15 mouse cellular contexts compared by ENCODE assay signal in genomic region chr16:58536076-58536475, GRCm38 (mm10).
"Had no signal": no experiment of that assay in that cellular context is flagged by ENCODE, and none has a peak within 500 bp of the region (broad histone marks: within the 10 kb centered on the region; RNA-seq: fewer than 3 reads in every experiment).

No protein-coding gene starts in this region.

- H3K27ac ChIP-seq: macrophage; midbrain, embryonic 13.5 days; midbrain, embryonic 15.5 days; neural tube, embryonic 12.5 days; stomach, embryonic 15.5 days; stomach, postnatal 0 days had no signal

- H3K4me1 ChIP-seq: midbrain, embryonic 15.5 days; neural tube, embryonic 12.5 days; stomach, embryonic 15.5 days had no signal

- H3K9me3 ChIP-seq: megakaryocyte, embryonic 14.5 days; midbrain, embryonic 13.5 days; midbrain, embryonic 15.5 days; neural tube, embryonic 12.5 days; stomach, embryonic 15.5 days had no signal

- H3K36me3 ChIP-seq: midbrain, embryonic 13.5 days; midbrain, embryonic 15.5 days; neural tube, embryonic 12.5 days; stomach, embryonic 15.5 days had no signal

- H3K4me3 ChIP-seq: megakaryocyte, embryonic 14.5 days; midbrain, embryonic 13.5 days; midbrain, embryonic 15.5 days; neural tube, embryonic 12.5 days; stomach, embryonic 15.5 days had no signal

- H3K9ac ChIP-seq: lung, embryonic 14.5 days; midbrain, embryonic 13.5 days; midbrain, embryonic 15.5 days; neural tube, embryonic 12.5 days; stomach, embryonic 15.5 days had no signal

- DNase-seq: lung, embryonic 14.5 days; lung, postnatal 14 days; lung, postnatal 36 days; right cerebral cortex, postnatal 14 days; thymus, adult 2 months; thymus, postnatal 25 days; thymus, postnatal 4 days had no signal

- H3K27me3 ChIP-seq: megakaryocyte, embryonic 14.5 days; midbrain, embryonic 13.5 days; midbrain, embryonic 15.5 days; neural tube, embryonic 12.5 days; stomach, embryonic 15.5 days had no signal

- H3K4me2 ChIP-seq: lung, embryonic 14.5 days; midbrain, embryonic 11.5 days; midbrain, embryonic 13.5 days; midbrain, embryonic 15.5 days; neural tube, embryonic 12.5 days; stomach, embryonic 15.5 days had no signal

- ATAC-seq: midbrain, embryonic 13.5 days; midbrain, embryonic 15.5 days had no signal
